Mouse (Mus musculus): ENCODE results near the gene Gm17093. TPM values are rescaled to one million over a fixed set of nuclear protein-coding genes. Genes with fewer than 3 reads are reported as not detected.
"Not testable (repeated sequence)": the region's sequence is repeated elsewhere in the genome, so short reads cannot be mapped to it uniquely, and the experiment has no call there.

The Gm17093 gene
- polyA plus RNA-seq (2014; fragmentation: Nextera tagmentation; extraction: Ambion mirVana), result not detected in 2 replicates

DNA sequence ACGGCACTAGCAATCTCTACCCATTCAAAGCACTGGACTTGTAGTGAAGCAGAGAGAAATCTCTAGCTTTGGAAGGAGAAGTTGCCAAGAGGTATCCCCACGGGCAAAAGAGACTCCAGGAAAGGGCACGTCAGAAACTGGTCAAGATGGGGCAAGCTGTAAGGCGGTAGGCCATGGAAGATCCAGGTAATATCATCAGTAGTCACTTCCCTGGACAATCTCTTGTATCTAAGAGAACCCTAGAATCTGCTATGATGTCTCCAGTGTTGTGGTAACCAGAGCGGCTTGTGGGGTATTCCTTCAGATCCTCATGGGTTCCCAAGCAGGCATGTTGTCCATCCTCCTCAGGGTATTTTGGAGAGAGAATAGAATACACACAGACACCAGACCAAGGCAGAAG is at the start of gene Gm17093:
Gene Gm17093 (plus strand): TSS at position 301 of the 400 bp plus-strand sequence.
- H3K4me1 ChIP-seq (replicated peaks; ENCODE audit: control insufficient read depth, insufficient read depth, low read length); H3K9ac ChIP-seq (ENCODE audit: low read depth, low read length); H3K27me3 ChIP-seq (ENCODE audit: control insufficient read depth, insufficient read depth, low read length); H3K9me3 ChIP-seq (ENCODE audit: control insufficient read depth, low read length); H3K4me2 ChIP-seq (replicated peaks; ENCODE audit: low read depth, low read length); DNase-seq (ENCODE audit: low spot score); H3K4me3 ChIP-seq (ENCODE audit: low read depth, low read length); H3K36me3 ChIP-seq (ENCODE audit: control insufficient read depth, insufficient read depth, low read length); H3K27ac ChIP-seq (ENCODE audit: low read depth, low read length); ATAC-seq (ENCODE audit: low FRiP score): not testable (repeated sequence)
- WGBS, result 89% methylated on average over 5 of the region's 5 CpGs

DNA sequence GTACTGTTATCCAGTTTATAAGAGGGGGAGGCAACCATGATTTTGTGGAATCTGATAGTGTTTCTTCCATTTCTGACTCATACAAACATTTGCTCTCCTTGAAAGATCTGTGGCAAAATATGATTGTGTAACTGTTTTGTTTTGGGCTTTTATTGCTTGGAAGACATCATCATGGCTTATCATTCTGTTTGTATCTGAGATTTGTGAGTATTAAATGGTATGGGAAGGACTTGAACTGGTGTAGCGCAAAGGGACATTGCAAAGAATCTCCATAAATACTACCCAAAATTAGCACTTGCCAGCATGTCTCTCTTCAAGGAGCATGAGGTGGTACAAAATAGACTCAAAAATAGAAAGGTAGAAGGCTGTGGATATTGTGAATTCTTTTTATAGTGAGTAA is 25.9 kb upstream of the Gm17093 start, which contains the start of gene BC061237:
Gene BC061237 (plus strand): TSS at position 301 of the 400 bp plus-strand sequence.
- not testable (repeated sequence) for H3K9me3 ChIP-seq (ENCODE audit: control insufficient read depth, low read length); H3K36me3 ChIP-seq (ENCODE audit: control insufficient read depth, insufficient read depth, low read length); DNase-seq (ENCODE audit: low spot score); ATAC-seq (ENCODE audit: low FRiP score); H3K4me3 ChIP-seq (ENCODE audit: low read depth, low read length); H3K27me3 ChIP-seq (ENCODE audit: control insufficient read depth, insufficient read depth, low read length); H3K4me1 ChIP-seq (replicated peaks; ENCODE audit: control insufficient read depth, insufficient read depth, low read length); H3K4me2 ChIP-seq (replicated peaks; ENCODE audit: low read depth, low read length); H3K27ac ChIP-seq (ENCODE audit: low read depth, low read length); H3K9ac ChIP-seq (ENCODE audit: low read depth, low read length)
- 100% methylated on average over 1 of the region's 1 CpGs for WGBS

DNA sequence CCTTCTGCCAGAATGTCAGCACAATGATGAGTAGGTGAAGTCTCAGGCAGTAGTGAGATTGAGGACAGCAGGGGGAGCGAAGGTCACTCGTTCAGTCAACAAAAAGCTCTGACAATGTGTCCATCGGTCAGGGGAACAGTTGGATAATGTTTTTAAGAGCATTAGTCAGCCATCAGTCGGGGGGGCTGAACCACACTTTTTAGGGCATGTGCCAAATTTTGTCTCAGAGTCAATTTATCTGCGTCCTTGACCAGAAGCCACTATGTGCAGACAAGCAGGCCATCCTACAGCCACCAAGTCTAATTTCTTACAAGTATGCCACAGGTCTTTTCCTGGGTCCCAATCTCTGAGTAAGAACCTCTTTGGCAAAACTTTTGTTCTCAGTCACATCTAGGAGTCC is 29.9 kb downstream of the Gm17093 start:
- WGBS, result 90% methylated on average over 3 of the region's 5 CpGs
- DNase-seq (ENCODE audit: low spot score); H3K9ac ChIP-seq (ENCODE audit: low read depth, low read length); H3K4me3 ChIP-seq (ENCODE audit: low read depth, low read length); H3K4me2 ChIP-seq (replicated peaks; ENCODE audit: low read depth, low read length); H3K27ac ChIP-seq (ENCODE audit: low read depth, low read length); H3K4me1 ChIP-seq (replicated peaks; ENCODE audit: control insufficient read depth, insufficient read depth, low read length); H3K9me3 ChIP-seq (ENCODE audit: control insufficient read depth, low read length); H3K36me3 ChIP-seq (ENCODE audit: control insufficient read depth, insufficient read depth, low read length); H3K27me3 ChIP-seq (ENCODE audit: control insufficient read depth, insufficient read depth, low read length); ATAC-seq (ENCODE audit: low FRiP score): not testable (repeated sequence)

Other genes starting within 250 kb of the Gm17093 start
- not detected in 2 replicates for gene Gm8220, start 232.7 kb upstream of the Gm17093 start, polyA plus RNA-seq (2014; fragmentation: Nextera tagmentation; extraction: Ambion mirVana)
- not detected in 2 replicates for gene Gm5930, start 179.7 kb upstream of the Gm17093 start, polyA plus RNA-seq (2014; fragmentation: Nextera tagmentation; extraction: Ambion mirVana)
- gene Gm8229, start 152.9 kb upstream of the Gm17093 start, polyA plus RNA-seq (2014; fragmentation: Nextera tagmentation; extraction: Ambion mirVana), result not detected in 2 replicates
- gene Gm3371, start 107.6 kb upstream of the Gm17093 start, polyA plus RNA-seq (2014; fragmentation: Nextera tagmentation; extraction: Ambion mirVana), result not detected in 2 replicates
- not detected in 2 replicates for gene Gm8232, start 84.6 kb upstream of the Gm17093 start, polyA plus RNA-seq (2014; fragmentation: Nextera tagmentation; extraction: Ambion mirVana)
- 0.27 and 0.45 TPM in 2 replicates for gene BC061237, start 25.8 kb upstream of the Gm17093 start, polyA plus RNA-seq (2014; fragmentation: Nextera tagmentation; extraction: Ambion mirVana)
- gene Gm8247, start 64.9 kb downstream of the Gm17093 start, polyA plus RNA-seq (2014; fragmentation: Nextera tagmentation; extraction: Ambion mirVana), result 0.14 TPM in 1 of 2 replicates, not detected in the other
- gene Gm5624, start 109.7 kb downstream of the Gm17093 start, polyA plus RNA-seq (2014; fragmentation: Nextera tagmentation; extraction: Ambion mirVana), result not detected in 2 replicates
- not detected in 2 replicates for gene Gm8257, start 188.2 kb downstream of the Gm17093 start, polyA plus RNA-seq (2014; fragmentation: Nextera tagmentation; extraction: Ambion mirVana)
- not detected in 2 replicates for gene Gm8267, start 232.1 kb downstream of the Gm17093 start, polyA plus RNA-seq (2014; fragmentation: Nextera tagmentation; extraction: Ambion mirVana)